Mouse (Mus musculus): ENCODE measurements around the gene Gm20388.

Gm20388 gene

DNA sequence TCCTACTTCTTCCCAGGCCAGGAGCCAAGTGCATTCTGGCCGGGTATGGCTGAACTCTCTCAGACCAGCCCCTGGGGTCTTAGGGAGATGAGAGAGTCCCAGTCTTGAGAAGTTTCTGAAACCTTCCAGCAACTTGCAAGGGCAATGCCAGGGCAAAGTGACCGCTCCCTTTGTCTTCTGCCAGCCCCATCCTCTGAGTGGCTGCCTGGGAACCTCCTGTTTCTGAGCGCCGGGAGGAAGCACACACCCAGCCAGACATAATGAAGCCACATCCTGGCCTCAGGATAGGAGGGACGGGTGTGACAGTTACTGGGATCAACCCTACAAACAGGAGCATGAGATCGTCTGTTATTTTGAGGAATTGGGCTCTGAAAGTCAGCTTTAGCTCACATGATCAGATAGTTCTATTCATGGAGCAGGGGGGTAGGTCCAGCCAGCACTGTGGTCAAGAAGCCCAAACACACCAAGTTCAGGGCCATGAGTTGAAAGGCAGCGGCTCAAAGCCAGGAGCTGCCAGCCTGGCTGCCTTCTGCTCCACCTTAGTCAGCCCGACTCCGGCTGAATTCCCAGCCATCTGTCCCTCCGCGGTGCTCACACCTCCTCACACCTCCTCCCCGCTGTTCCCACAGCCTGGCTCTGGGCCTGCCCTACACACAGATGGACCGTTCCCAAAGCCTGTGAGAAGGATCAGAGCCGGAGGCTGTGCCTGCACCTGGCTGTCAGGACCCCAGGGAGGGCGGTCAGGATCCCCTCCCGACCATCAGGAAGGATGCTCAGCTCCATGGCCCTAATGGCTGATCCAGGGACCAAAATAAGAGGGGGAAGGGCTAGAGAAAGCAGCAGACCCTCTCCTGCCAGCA lies 2766.2 kb downstream of the Gm20388 start:
- DNase-seq: no peak

DNA sequence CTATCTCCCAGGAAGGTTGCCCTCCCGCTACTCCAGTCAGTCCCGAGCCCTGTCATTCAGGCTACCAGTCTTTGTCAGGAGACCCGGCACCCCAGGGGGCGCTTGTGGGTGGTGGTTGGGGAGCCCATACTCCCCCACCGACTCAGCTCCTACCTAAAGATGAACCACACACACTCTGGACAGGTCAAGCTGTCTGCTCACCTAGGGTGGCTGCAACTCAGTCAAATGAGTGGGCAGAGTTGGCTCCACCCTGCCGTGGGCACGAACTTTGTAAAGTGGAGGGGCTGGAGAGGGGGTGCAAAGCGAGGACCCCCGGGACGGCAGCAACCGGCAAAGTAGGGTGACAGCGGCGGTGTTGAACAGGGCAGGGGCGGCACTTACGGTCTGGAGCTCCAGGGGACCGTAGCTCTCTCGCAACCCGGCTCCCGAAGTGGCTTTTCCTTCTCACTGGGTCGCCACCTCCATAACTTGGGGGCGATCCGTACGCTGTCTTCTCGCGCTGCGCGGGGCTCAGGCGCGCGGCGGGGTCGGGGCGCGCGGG lies 2766.9 kb downstream of the Gm20388 start:
- no peak for DNase-seq

DNA sequence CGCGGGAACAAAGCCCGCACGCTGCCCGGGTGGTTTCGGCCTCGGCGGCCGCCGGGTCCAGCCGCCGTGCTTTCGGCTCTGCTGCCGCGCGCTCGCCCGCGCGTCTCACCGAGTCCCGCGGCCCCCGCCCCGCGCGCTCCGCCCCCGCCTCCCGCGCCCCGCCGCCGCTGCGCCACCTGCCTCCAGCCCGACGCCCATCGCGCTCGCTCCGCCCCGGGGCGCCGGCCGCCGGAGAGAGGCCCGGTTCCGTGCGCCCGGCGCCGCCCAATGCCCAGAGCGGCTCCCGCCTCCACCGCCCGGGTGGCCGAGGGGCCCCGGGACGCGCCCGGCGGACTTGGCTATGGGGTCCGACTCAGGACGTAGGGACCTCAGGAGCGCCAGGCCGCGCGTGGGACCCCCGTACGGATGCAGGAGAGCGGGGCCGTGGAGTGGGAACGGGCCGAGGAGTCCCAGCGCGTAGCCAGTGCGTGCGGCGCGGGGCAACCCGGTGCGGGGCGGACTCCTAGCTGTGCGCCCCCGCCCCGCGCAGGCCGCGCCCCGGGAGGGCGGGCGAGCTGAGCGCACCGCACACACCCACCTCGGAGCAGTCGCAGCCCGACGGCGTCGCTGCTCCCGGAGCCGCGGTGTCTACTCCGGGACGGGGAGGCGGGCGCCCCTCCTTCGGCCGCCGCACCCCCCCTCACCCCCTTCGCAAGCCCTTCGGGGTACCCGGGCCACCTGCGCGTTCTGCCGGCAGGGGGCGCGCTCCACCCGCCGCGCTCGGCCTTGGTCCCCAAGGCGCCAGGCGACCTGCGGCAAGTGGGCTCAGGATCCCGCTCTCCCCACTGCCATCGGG lies 2767.6 kb downstream of the Gm20388 start:
- peak; percentile 86 for DNase-seq

DNA sequence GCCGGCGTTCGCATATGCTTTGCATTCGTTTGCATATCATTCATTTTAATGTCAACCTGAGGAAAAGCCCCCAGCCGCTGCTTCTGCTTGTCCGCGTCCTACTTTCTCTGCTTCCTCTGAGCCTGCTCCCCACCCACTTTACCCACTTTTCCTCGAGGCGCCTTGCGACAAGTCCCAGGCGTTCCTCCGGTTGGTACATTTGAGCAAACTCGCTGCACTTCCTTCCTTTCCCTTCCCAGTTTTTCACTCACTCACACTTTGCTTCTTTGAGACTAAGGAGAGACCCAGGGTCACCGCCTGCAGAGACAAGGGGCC lies 2768.2 kb downstream of the Gm20388 start:
- DNase-seq: no peak

DNA sequence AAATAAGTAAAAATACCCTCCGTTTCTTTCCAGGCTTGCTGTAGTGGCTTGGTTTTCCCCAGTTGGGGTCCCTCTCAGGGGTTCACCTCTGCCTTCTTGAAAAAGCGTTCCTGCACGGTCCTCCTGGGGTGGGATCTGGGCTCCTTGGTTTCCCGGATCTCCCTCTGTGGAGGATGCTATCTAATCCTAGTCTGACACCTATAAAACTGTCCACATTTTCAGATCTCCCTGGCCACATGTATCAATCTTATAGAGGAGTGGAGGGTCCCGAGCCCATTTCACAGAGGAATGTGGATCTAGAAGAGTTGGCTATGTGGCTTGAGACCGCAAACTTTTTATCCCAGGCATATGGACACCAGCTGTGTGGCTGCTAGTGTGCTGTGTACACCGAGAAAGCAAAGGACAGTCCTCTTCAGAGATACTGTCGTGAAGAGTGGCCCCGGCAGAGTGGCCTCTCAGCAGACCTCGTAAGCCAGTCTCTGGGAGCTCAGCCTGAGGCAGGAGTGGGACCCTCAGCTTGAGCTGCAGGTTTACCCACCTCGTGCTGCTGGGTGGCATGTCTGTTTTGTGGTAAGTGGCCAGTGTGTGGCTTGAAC lies 2768.8 kb downstream of the Gm20388 start:
- DNase-seq: no peak

DNA sequence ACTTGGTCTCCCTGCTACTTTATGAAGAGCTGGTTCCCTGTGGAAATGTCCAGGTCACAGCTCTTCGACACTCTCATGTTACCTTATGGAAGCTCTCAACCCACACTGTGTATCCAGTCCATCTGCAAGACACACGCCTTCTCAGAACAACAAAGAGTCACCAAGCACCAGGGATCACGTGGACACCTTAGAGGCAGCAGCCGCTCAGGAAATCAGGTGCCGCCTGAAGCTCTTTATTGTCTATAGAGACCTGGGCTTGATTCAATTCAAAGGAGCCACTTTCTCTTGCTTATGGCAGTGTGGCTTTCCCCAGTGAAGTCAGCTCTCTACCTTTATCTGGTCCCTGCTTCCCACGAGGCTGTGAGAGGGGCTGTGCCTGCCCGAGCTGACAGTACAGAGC lies 2769.5 kb downstream of the Gm20388 start:
- DNase-seq: no peak

DNA sequence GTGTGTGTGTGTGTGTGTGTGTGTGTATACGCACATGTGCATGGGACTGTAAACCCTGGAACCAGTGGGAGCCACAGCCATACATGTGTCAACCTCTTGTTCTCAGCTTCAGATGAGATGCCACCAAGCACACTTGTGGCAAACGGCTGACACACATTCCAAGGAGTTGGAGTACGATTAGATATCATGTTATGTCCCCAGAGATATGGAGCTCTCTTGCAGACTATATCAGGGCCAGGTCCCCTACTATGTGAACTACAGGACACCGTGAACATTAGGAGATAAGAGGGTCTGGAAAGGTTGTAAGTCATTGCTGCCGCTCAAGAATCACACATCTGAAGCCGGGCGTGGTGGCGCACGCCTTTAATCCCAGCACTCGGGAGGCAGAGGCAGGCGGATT lies 2772.2 kb downstream of the Gm20388 start:
- DNase-seq: peak; percentile 55

DNA sequence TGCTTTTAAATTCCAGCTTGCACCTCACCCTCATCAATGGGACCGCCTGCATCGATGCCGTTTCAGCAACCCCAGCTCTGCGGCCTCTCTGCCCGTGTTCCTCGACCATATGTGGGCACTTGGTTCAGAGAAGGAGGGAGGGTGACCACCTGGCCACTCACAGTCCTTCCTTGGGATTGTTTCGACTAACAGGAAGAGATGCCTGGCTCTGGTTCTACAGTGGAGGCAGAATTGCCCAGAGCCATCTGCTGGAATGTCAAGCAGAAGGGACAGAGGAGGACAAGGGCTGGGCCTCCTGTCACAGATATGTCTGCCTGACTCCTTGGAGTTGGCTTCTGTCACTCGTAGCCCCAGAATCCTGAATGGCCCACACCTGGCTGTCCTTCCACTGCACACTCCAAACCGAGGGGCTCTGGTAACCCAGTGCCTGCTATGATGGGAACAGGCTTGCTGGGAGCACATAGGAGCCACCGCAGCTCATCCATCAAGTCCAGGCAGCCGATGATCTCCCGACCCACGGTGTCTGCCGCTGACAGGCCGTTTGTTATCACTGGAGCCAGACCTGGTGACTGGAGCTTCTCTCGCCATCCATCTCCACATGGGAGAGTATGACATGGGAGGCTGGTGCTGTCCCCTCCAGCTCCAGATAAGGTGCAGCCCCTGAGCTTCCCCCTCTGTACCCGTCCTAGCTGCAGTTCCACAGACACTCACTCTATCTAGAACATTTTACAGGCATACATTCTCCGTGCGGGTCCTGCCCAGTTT lies 2774.6 kb downstream of the Gm20388 start:
- DNase-seq: peak; percentile 91

DNA sequence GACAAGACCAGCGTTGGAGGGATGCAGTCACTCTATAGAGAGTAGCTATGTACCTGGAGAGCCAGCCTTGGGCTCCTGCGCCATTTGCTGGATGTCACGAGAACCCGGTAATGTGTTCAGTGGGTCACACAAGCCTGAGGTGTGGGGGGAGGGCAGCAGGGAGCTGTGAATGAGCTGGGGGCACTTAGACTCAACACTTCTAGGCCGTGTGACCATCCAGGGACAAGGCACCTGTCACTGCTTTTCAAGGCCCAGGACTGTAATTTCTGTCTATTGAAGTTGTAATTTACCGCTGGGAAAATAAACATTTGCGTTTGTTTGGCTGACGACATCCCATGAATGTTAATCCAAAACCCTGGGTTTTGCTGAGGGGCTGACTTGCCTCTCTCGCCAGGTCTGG lies 2776.2 kb downstream of the Gm20388 start:
- no peak for DNase-seq

DNA sequence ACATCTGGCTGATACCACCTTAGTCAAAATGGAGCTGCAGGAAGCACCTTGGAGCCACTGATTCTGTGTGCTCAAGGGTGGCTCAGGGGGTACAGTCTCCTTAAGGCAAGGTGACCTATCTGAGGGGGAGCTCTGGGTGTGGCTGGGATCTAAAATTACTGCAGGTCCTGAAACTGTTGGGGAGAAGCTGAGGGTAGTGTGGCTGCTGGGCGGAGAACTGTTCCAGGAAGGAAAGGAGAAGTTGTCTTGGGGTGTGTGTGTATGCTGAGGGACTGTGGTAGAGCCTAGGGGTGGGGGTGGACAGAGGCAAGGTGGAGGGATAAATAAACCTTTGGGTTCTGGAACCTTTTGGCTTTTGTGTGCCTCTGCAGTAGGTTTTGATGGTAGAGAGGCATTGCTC lies 2778.7 kb downstream of the Gm20388 start:
- DNase-seq: no peak

DNA sequence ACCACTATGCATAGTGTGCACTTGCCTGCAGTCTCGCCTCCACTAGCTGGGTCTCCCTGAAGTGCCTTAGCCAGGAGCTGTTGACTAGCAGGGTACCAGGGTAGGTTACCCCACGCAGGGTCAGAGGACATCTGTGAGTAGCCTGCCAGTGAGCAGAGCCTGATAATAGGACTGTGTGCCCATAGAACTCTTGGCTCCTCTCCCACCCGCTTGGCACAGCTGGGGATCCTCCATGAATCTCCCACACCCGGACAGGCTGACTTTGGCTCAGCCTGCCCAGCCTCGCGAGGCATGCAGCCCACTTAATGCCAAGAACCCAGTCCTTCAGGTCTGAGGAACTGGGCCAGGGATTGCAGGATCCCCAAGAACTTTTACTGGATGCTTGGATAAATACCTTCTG lies 2780.4 kb downstream of the Gm20388 start:
- no peak for DNase-seq

DNA sequence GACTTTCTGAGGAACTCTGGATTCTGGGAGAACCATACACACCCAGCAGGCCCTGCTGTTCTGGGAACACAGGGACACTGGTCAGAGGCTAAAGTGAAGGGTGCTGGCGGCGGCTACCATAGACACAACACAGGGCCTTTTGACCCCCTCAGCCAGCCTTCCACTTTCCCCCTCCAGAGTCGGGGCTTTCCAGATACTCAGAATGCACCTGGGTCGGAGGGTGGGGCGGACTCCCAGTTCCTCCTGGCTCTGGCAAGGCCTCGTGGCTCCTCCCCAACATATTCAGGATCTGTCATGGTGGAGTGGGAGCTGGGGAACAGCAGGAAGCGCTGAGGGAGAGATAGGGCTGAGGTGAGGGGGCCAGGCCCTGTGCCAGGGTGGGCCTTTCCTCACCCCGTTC lies 2781.5 kb downstream of the Gm20388 start:
- no peak for DNase-seq

DNA sequence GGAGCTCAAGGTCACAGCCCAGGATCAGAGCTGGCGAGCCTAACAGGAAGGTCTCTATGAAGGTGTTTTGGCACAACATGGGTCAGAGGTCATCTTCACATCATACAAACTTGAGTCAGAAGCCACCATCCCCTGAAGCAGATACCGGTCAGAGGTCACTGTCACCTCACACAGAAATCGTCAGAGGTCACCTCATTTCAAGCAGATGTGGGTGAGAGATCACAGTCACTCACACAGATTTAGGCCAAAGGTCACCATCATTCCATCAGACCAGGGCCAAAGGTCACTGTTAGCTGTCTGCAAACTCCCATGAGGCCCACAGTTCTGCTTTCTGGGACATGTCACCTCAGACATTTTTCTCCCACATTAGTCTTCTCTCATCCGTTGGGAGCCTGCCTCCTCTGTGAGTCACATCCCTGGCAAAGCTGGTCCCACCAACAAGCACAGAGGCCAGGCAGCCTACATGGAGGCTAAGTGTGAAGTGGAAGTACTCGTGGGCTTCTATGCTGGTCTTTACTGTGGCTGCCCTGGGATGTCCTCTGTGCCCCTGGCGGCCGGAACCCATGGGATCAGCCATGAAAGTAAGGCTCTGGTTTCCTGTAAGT lies 2784.9 kb downstream of the Gm20388 start:
- no peak for DNase-seq

DNA sequence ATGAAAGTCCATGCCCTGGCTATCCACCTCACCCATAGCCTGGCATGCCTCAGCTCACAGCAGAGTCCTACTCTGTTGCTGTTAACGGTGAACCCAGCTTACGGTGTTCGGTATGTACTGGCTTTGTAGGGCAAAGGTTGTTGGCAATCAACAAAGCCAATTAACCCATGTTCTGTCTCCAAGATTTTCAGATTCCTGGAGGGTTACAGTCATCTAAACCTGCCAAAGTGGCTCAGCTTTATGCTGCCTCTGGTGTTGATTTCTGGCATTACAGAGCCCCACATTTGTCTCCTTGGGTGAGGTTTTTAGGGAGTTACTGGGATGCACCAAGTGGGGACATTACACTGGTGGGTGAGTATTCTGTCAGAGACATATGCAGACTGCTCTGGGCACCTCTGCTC lies 2786.5 kb downstream of the Gm20388 start:
- peak; percentile 73 for DNase-seq

DNA sequence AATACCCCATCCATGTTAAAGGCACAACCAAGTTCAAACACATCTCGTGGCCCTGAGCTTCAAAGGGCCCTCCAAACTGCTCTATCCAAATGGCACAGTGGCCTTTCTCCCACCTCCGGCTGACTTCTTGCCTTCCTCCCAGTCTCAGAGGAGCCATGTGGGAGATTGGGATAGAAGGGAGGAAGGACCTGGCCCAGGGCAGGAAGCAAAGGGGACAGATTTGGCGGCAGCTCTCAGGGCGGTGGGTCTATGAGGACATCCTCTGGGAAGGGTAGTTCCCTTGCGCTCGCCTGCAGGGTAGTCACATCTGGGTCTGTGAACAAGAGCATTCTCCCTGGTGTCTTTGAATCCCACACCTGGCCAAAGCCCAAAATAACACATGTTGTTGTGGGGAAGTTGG lies 2786.9 kb downstream of the Gm20388 start:
- DNase-seq: no peak

DNA sequence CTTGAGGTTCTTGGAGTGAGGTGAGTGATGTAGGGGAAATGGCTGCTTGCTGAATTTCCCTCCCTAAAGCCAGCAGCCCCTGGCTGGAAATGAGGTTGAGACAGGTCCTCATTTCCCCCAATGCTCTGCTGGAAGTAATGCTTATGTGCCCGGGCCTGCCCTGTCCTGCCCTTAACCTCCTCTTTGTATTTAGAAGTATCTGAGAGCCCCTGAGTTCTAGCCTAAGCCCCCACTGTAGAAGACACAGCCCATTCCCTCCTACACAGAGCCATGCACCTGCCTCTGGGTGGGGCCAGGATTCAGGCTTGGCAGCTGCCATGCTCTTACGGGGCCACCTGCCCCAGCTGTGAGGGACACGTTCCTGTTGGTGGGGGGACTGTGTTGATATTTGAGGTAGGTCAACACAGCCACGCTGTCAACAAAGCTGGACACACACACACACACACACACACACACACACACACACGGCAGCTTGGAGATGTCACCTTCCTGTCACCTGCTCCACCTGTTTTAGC lies 2787.7 kb downstream of the Gm20388 start:
- peak; percentile 72 for DNase-seq

DNA sequence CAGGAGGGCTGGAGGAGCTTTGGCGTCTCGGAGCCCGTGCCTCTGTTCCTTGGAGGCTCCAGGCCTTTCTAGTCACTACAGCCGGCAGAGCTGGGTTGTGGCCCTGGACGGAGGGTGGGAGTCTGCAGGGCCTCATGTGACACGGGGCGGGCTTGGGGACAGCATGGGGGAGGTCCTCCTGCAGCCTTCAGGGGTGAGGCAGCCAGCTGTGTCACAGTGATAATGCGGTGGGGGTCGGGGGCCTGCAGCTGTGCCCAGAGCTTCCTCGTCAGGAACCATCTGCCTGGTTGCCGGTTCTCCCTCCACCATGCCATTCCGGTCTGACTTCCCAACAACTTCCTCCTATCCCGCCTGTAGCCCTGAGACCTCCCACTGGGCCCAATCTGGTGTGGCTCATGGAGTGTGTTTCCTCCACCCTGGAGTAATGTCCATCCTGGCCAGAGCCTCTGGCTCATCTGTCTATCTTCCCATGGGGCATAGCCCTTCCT lies 2788.4 kb downstream of the Gm20388 start, which contains the start of gene Cbfa2t3:
Gene Cbfa2t3, minus strand, starts transcription at position 105 of the 488 bp plus-strand sequence.
- peak; percentile 86 for DNase-seq

DNA sequence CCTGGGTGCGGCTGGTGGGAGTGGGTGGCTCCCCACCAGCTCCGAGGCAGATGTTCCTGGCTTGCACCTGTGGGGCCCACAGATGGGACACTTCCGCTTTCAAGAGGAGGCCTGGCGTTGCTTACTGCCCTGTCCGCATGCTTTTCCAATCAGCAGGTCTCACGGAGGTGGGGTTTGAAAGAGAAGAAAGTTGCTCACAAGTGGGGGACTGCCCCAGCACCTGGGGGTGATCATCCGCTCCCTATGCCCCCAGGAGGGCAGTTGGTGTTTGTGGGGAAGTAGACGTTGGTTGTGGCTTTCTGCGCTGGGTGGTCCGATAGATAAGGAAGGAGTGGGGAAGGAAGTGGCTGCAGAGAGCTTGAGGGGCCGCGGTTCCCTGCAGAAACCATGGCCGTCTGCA lies 2790.0 kb downstream of the Gm20388 start:
- peak; percentile 75 for DNase-seq

DNA sequence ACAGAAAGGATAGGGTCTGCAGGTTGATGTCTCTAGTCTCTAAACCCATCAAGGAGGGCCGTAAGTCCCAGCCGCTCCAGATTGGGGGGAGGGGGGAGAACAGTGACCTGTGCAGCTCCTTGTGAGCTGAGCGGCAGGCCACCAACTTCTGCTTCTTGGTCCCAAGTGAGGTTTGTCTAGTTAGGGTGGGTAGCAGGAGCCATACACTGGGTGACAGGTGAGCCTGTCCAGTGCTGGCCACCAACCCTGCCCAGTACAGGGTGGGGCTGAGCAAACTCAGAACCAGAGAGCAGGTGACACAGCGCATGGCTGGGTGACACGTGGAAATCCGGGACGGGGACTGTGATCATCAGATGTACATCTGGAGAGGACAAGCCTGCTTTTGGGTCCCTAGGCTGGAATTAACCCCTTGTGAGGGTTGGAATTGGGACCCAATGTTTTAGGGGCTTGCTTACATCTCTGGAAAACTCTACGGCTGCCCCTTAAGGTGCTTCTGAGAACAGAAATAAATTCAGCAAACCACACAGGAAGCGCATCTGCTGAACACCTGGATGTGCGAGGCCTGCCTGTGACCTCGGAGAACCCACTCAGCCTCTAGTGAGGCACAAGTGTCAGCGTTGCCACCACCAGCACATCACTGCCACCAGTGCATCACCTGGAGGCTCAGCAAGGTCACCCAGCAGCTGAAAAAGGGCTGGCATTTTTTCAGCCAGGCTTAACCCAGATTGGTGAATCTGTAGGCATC lies 2791.0 kb downstream of the Gm20388 start:
- no peak for DNase-seq

DNA sequence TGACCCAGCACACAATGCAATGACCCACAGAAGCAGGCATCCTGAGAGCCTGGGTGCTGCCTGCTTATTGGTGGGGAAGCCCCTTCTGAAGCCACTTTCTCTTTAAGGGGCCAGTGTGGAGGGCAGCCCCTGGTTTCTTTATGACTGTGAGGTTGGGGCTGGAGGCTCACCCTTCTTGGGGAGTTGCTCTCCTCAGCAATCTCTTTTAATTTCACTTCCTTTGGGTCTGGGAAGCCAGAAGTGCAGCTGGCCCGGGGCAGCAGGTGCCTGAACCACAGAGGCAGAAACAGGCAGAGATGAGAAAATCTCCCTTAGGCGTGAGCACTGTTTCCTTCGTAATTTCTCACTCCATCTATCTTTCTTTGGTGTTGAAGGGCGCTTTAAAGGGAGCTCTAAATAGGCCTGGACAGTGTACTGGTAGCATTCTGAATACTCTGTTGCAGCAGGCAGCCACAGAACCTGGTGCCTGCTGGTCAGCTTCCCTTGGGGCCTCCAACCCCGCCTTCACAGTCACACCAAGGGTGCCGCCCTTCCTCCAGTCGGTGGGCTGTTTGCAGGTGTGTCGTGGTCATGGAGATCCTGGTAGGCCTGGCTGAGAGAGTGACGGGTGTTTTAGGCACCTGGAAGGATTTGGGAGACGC lies 2791.8 kb downstream of the Gm20388 start:
- no peak for DNase-seq

DNA sequence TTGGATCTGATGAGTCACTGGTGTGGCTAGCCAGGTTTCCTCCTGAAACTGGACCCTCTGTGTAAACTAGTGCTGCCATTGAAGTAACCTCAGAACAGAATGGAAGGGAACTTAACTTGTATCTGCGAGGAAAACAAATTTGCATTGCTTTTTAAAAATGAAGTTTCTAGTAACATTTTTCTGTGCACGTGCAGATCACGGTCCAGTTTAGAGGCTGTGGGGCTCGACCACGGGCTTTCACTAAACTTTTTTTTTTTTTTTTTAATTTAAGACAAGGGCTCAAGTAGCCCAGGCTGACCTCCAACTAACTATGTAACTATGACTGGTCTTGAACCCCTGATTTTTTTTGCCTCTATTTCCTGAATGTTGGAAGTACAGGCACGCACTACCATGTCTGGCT lies 2792.3 kb downstream of the Gm20388 start:
- no peak for DNase-seq

All from liver (tissue).